Mouse (Mus musculus): Measurements from ENCODE around the gene Mab21l2. TPM values are rescaled to one million over a fixed set of nuclear protein-coding genes. Genes with fewer than 3 reads are reported as not detected.

The Mab21l2 gene
- 0.92 and 1.1 TPM in 2 replicates for polyA plus RNA-seq (2012)

DNA sequence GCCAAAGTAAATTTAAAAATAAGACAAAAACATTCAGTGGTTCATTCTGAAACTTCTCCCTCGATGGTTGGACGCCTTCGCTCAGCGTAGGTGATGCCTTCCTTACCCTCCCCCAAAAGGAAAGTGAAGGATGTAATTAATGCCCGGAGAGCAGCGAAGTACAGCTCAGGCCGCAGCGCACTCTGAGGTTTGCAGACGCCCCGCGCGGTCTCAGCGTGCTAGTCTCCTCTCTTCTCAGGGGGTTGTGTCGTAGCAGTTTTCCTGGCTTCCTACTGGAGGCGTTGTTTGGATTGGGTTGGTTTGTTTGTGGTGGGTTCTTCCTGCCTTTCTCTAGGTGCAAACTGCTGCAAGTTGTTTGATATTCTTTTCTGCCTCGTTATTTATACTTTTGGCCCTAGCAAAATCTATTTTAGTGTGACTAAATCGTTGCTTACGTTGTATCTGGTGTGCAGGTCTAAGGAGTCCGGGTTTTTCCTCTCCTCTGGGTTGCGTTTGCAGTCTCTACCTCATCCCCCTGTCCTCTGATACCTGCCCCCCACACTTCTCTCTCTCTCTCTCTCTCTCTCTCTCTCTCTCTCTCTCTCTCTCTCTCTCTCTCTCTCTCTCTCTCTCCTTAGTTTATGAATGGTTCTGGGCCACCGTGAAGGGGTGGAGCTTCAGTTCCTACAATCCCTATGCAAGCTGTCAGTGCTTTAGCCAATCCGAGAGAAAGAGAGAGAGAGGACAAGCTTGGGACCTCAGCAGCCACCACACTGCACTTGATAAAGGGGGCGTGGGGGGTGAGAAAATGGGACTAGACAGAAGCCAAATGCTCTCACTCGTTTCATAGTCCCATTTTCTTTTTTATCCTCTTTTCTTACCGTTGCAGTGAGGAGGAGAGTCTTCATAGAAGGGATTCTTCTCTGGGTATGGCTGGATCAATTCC lies at the start of gene Mab21l2:
TSS of gene Mab21l2 (minus strand) at position 539 of the 925 bp plus-strand sequence.
- TF ChIP-seq GATA1 (IDR thresholded peaks at IDR 0.05; ENCODE audit: low read length): no peak

DNA sequence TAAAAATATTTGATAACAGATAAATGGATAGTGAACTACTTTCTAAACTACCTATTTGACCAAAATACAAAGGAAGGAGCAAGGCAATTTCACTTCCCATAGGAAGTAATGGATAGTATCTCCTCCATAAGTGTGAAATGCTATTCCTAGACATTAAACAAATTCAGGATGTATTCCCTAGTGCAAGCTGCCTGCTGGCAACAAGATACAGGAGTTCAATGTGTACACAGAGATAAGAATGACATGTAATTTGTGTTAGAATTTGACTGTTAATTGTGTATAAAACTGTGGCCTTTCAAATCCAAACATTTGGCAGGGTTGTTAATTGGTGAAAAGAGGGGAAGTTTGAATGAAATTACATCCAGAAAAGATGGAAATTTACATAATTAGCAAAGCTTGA lies 26.9 kb upstream of the Mab21l2 start:
- TF ChIP-seq GATA1 (IDR thresholded peaks at IDR 0.05; ENCODE audit: low read length): no peak

DNA sequence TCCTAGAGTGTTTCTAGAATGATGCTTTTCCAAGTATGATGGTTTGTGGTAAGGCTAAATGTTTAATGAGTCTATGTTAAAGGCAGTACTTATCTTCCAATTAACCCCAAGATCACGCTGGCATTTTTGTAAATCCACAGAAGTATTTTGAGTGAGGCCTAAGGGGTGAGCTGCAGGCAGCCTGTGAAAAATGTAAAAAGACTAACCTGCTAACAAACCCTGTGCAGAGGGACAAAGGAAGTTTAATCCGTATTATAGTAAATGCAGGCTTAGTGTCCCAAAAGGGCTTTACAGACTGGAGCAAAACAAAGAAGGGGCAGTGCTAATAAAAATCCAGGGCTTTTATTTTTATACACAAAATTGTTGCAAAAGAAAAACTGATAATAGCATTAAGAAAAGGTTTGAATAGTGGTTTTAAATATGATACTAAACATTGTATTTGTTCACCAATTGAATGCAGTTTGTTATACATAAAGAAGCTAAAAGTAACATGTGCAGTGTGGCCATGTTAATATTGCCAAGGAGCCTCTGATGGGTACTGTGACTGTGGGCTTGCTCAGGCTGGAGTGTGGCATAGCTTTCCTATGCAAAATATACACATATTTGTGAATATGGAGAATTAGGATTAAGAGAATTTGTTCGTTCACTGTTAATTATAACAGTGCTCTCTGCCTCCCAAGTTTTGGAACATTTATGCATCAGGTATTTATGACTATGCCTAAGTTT lies 24.3 kb upstream of the Mab21l2 start:
- TF ChIP-seq GATA1 (IDR thresholded peaks at IDR 0.05; ENCODE audit: low read length): no peak

DNA sequence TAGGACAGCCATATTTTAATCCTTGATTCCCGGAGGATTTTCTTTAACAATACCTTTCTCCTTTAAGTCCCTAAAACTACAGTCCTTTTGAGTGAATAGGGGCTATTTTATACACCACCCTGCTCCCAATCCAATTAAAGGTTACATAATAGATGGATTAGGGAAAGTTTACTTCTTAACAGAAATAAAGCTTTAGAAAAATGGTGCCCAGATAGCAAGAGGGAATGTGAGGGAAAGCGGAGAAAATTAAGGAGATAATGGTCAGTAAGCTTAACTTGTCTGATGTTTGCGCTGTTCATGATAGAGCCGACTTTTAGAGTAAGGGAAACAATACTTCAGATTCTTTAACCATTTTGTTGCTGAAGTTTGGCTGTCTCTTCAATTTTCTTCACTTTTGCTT lies 23.1 kb upstream of the Mab21l2 start:
- no peak for TF ChIP-seq GATA1 (IDR thresholded peaks at IDR 0.05; ENCODE audit: low read length)

DNA sequence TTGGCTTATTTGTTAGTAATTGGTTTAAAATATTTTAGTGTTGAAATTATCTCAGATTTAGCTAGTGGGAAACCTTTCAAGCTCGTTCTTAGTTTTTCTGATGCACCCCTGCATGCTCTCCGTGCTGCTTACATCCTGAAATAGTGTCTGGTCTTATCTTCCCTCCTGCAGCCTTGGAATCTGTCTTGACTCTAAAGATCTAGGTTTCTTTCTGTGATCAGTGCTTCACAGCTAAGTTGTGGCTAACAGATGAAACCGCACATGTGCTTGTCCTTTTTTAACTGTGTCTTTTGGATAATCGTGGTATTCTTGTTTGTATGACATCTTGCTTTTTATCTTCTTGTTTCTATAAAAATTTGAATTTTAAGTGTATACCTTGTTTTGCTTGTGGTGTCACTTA lies 18.9 kb upstream of the Mab21l2 start:
- TF ChIP-seq GATA1 (IDR thresholded peaks at IDR 0.05; ENCODE audit: low read length): peak; percentile 92

DNA sequence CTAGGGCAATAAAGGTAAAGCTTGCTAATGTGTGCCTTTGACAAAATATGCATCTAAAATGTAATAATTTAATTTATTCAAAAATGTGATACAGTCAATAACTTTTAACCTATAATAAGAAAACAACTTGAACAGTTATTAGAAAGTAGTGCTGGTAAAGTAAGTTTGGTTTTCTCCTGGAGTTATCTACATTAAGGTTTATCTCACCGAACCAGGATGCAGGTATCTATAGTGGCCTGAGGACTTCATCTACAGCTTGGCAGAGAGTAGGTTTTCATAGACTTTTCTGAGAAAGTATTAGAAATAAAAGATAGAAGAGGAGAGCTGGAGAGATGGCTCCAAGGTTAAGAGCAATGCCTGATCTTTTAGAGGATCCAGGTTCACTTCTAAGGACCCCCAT lies 13.0 kb upstream of the Mab21l2 start:
- no peak for TF ChIP-seq GATA1 (IDR thresholded peaks at IDR 0.05; ENCODE audit: low read length)

DNA sequence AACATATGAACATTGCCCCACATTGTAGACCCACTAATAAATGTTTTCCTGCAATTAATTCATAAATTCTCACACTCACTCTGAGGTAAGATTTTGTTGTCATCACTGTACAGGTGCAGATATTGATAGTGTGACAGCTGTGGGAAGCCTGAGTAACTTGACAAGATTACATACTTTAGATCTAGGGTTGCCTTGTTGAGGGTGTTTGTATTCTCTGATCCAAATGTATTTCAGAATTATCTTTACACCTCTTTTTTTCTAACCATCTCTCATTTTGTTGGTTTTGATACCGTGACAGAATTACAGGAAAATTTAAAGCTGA lies 12.6 kb upstream of the Mab21l2 start:
- peak; percentile 22 for TF ChIP-seq GATA1 (IDR thresholded peaks at IDR 0.05; ENCODE audit: low read length)

DNA sequence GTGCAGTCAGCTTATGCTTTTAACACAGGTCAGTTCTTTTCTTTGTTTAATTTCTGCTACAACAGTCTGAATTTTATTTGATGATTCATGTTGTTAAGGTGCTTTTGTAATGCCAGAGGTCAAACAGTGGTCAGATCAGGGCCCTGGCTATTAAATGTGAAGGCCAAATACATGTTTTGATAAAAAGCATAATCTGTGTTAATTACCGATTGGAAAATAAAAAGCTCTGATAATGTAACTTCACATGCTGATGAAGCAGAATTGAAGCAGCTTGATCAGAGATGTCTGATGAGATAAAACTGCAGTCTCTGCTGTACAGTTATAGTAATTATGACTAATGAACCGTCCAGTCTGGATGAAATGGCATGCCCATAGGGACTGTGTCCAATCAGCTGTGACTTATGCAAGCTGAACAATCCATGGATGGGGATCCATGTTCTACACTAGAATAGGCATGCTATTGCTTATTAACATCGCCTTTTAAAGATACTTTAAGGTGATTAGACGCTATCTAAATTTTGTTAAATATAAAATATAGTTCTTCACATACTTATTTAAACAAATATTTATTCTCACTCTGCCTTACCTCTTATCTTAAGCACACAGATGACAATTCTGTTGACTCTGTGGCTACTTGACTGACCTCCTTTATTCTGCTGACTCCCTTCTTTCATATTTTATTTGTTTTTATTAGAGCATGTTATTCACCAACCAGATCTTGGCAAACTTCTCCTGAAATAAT lies 12.0 kb upstream of the Mab21l2 start:
- TF ChIP-seq GATA1 (IDR thresholded peaks at IDR 0.05; ENCODE audit: low read length): no peak

DNA sequence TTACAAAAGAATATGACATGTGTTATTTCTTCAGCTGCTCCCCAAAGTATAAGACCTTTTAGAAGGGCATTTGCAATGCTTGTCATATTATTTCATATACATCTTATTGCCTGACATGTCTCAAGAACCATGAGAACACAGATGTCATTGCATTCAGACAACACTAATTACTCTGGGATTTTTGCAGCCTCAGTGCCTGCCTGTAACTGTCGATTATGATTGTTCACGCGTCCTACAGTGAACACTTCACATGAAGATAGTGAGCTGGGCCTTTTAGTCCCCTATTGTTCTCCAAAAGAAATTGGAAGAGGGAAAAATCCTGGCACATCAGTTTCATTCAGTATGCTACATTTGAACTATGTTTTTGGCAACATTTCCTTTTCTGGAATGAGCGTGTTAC lies 11.2 kb upstream of the Mab21l2 start:
- TF ChIP-seq GATA1 (IDR thresholded peaks at IDR 0.05; ENCODE audit: low read length): no peak

DNA sequence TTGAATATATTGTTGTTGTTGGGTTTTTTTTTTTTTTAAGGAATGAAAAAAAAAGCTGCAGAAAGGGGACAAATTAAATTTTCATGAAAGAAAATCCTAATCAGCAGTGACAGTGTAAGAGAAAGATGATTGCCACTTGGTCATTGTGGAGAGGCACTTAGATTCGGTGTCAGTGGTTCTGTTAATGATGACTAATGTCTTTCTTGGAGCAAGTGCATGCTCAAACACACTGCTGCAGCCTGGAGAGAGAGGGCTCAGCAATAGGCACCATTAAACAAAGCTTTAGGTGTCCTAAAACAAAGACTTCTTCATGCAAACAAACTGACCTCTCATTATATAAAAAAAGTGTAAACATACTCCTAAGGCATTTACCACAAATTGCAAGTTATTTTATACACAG lies 10.5 kb upstream of the Mab21l2 start:
- no peak for TF ChIP-seq GATA1 (IDR thresholded peaks at IDR 0.05; ENCODE audit: low read length)

DNA sequence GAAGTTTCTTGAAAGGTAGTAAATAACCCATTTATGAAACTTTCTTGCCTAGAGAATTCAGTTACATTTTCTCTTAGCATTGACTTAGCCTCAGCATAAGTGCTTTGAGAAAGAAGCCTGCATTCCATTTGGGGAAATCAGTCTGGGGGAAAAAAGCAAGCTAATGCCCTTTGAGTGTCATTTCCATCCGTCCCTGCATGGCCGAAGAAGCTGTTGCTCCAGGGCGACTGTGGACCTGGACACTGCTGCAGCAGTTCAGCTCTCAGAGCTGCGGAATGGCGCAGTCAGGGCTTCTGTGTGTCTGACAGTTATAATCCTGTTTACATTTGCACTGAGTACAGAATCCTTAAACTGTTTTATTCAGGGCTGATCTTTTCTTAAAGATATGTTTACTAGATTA lies 3.7 kb upstream of the Mab21l2 start:
- no peak for TF ChIP-seq GATA1 (IDR thresholded peaks at IDR 0.05; ENCODE audit: low read length)

DNA sequence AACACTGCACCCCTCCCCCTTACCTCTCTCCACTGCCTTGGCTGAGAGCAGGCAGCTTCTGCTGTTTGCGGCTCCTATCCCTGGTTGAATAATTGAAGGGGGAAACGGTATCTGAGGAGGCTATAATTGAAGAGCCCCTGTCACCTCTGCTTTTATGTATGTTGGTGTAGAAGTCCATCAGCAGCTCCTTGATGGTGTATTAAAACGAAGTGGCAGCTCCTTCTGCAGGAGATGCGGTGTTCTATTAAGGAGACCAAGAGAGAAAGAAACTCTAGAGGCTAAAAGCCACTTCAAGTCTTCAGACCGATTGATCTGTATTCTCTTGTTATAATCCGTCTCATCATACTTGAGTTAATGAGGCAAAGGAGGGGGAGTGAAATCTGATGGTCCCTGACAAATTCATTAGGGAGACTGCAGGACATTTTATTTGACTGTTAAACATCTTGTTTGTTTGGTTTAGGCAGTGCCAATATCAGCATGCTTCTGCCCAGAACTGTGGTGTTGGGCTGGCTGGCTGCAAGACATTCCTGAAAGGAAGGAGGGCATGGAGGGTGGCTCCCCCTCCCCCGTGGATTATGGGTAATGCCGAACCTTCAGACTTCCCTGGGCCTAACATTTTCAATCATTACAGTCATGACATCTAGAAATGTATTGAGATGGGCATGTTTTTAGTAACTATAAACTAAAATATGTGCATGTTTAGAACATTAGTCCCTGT lies 2.7 kb upstream of the Mab21l2 start:
- no peak for TF ChIP-seq GATA1 (IDR thresholded peaks at IDR 0.05; ENCODE audit: low read length)

DNA sequence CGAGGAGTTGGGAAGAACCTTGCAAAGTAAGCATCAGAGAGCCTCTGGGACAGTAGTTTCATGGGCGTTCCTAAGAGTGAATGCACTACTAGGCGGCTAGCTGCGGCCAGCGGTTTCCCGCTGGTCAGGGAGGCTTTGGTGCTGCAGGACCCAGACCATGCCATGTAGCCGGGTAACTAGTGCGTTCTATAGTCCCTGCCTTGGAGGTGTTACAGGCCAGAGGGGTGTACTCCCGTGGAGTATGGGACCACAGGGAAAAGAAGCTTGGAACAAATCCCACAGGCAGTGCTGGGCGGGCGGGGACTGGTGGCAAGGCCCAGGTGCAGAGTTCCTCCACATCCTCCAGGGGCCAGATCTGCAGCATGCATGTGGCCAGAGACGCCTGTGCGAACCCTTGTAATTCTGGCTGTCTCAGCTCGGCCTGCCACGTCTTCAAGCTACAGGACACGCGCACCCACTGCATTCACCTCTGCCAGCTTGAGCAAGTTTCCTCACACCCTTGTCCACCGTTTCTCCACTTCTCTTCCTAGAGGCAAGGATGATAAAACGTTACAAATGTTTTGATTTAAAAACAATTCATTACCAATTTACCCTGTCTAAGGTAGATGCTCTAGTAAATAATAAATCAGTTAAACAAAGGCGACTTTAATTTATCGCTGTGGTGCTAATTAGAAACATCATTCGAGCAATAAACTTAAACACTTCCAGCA lies 2.0 kb upstream of the Mab21l2 start:
- no peak for TF ChIP-seq GATA1 (IDR thresholded peaks at IDR 0.05; ENCODE audit: low read length)

DNA sequence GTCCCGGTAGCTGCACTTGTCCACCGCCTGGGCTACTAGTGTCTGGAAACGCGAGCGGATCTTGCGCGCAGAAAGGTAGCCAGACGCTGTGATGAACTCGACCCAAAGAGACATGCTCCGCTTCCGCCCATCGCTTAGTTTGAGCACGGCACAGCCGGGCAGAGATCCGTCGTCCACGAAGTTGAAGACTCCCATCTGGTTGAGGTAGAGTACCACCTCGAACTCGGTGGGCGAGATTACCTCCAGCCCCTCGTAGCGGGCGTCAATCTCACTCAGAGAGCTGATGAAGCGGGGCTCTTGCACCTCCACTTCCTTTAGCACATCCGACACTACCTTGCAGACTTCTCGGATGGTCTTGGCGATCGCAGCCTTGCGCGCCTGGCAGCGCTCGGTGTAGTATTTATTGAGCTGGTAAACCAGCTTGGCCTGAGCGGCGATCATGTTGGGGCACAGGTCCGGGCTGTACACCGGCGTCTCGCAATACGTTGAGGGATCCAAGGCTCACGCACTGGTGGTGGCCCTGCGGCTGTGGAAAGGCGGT lies 1.1 kb downstream of the Mab21l2 start:
- no peak for TF ChIP-seq GATA1 (IDR thresholded peaks at IDR 0.05; ENCODE audit: low read length)
